Mouse (Mus musculus) embryonic facial prominence, embryonic 15.5 days (tissue): ENCODE data around the gene Cabp7. TPM values are rescaled to one million over a fixed set of nuclear protein-coding genes. Genes with fewer than 3 reads are reported as not detected.

Source experiments
- polyA plus RNA-seq: library from polyadenylated mRNA; unstranded; fragments of >200 nt; fragmentation: Nextera tagmentation; extraction: Ambion mirVana; gene quantifications from 2 replicates; pipeline ENCODE4 v1.2.1, GENCODE M21; 2015

The Cabp7 gene
- polyA plus RNA-seq, 1 experiment from 2014 or later, result 0.28 TPM

Other genes with a start within 250 kb of the Cabp7 start
- gene Mtmr3, start 151.9 kb downstream of the Cabp7 start, polyA plus RNA-seq, result 27.6 and 27.9 TPM in 2 replicates
- not detected in 2 replicates for gene Gm11032, start 126.7 kb downstream of the Cabp7 start, polyA plus RNA-seq
- 29.3 and 33.3 TPM in 2 replicates for gene Ascc2, start 109.0 kb downstream of the Cabp7 start, polyA plus RNA-seq
- gene Uqcr10, start 42.4 kb downstream of the Cabp7 start, polyA plus RNA-seq, result 734 and 735 TPM in 2 replicates
- 62.8 and 67.1 TPM in 2 replicates for gene Zmat5, start 42.1 kb downstream of the Cabp7 start, polyA plus RNA-seq
- gene Nf2, start 102.8 kb upstream of the Cabp7 start, polyA plus RNA-seq, result 47.1 and 50.7 TPM in 2 replicates
- 39.0 and 41.3 TPM in 2 replicates for gene Nipsnap1, start 127.2 kb upstream of the Cabp7 start, polyA plus RNA-seq
- 29.4 and 33.7 TPM in 2 replicates for gene Thoc5, start 148.5 kb upstream of the Cabp7 start, polyA plus RNA-seq
- gene Nefh, start 201.3 kb upstream of the Cabp7 start, polyA plus RNA-seq, result 0.20 and 0.27 TPM in 2 replicates
- gene Ap1b1, start 240.0 kb upstream of the Cabp7 start, polyA plus RNA-seq, result 53.6 and 60.0 TPM in 2 replicates